Mouse (Mus musculus): Measurements from ENCODE around the gene Ank3.

- TF ChIP-seq CTCF (conservative IDR thresholded peaks at IDR 0.05; ENCODE audit: low read length): no peak
- no peak for TF ChIP-seq POU5F1 (IDR thresholded peaks at IDR 0.05; ENCODE audit: borderline replicate concordance, low read length)
- TF ChIP-seq NANOG (IDR thresholded peaks at IDR 0.05; ENCODE audit: borderline replicate concordance, low read length): no peak
Measured at GRCm38 (mm10) chr10:69918461-69919151, 520.0 kb downstream of the Ank3 start.

All from E14TG2a.4 (cell line).